Mouse (Mus musculus) layer of hippocampus, postnatal 25 days (tissue): ENCODE measurements around the gene Cacna2d3. TPM values are rescaled to one million over a fixed set of nuclear protein-coding genes. Genes with fewer than 3 reads are reported as not detected.

Source experiments
- DNase-seq, 2 experiments: peaks; one replicate each; pipeline ENCODE4 v3.0.0; 2022; ENCODE audit warnings: mixed read lengths in 2 of 2, low spot score in 1 of 2; ENCODE audit errors: extremely low spot score in 1 of 2
- total RNA-seq, 2 experiments: library from RNA; stranded (reverse); gene quantifications; 2 replicates each; pipeline ENCODE4 v1.2.3; 2021

Gene Cacna2d3
- total RNA-seq, 2 experiments from 2014 or later: 98.0 to 104 TPM

DNA sequence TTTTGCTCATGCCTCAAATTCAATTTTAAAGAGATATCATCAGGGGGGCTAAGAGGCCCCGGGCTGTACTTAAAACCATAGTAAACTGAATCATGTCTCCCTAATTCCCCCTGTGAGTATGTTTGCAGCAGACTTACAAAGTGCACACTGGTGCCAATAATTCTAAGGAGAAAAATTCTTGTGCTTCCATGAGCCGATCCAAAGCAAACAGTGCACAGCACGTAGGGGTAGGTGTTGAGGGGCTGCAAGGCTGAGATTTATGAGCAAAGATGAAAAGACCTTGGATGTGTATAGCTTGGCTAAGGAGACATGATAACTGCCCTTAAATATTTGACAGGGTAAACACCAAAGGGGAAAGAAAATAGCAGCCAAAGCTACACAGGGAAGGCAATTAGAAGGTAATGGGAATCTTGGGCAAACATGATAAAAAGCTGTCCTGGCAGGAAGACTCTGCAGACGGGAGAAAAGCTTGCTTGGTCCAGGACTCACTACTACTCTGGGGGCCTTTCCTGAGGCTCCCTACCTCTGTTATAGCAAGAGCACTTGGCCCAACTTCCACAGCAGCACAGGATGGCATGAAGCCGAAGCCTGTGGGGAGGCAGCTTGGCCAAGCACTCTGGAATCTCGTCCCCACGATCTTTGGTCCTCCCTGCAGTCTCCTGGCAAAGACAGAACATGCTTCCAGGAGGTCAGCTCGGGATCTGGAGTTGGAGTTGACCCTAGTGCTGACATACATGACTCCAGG, 222.9 kb downstream of the Cacna2d3 start:
- no peak for DNase-seq

DNA sequence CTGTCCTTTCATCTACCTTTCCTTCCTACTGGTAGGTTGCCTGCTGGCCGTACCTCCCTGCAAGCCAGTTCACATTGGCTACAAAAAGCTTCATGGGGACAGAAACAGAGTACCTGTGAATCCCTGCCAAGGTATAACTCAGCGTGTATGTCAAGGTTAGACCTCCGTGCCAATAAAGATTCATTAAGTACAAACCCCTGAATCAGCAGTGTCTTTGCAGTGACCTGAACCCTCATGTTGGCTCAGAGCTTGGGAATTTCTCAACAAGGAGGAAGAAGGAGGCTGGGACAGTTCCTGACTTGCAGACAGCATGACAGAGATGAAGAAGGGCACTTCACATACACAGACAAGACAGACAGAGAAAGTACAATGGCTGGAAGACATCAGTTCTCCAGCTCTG, 225.1 kb downstream of the Cacna2d3 start:
- no peak for DNase-seq

DNA sequence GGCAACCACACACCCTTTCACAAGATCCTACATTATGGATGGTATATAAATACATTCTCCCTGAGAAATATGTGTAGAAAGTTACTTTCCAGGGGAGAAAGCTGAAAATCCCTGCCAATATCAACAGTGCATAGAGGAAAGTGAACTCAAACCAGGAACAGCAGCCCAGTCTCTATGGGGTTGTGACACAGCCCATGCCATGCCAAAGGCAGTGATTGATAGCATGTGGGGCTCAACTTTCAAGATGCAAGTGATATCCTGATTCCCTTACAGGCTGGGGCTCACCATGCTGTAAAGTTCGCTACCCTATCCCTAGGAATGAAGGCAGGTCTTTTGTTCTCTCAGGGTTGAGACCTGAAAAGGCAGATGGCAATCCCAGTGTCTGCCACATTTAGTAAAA, 229.9 kb downstream of the Cacna2d3 start:
- DNase-seq: no peak

DNA sequence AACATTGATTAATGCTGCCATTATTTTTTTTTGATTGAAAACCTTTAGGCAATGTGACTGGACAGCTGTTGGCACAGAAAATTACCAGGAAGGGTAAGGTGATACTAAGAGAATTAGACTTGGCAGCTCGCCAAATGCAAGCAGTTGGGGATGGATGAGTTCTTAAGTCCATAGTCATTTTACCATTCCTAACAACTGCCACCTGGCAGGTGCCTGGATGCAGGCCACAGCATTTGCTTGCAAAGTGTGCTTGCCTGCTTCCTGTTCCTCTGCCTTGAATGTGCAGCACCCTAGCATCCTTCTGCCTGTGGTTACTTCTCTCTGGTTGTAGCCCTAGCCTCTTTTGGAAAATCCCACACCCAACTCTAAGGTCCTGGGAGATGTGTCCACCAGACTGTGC, 236.2 kb downstream of the Cacna2d3 start:
- no peak for DNase-seq

DNA sequence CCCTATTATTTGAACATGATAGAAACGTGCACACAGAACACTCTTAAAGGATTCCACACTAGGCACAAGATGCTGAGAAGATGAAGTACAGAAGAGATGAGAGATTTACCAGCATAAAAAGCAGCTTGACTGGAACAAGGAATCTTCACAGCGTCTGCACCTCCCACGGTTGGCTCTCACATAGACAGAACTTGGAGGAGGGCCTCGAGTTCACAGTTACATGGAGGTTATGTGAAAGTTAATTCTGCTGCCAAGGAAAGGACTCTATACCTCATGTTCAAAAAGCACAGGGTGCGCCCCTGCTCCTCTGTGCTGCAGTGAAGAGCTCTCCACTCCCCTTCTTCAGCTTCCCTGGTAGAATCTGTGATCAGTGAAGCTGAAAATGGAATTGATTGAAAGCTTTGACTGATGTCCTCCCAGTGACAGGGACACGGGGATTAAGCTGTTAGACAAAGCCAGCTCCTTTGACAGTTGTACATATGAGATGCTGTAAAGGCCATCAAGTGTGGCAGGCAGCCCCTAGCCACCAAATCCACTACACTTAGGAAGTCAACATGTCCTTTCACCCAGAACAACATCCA, 243.2 kb downstream of the Cacna2d3 start:
- no peak for DNase-seq

DNA sequence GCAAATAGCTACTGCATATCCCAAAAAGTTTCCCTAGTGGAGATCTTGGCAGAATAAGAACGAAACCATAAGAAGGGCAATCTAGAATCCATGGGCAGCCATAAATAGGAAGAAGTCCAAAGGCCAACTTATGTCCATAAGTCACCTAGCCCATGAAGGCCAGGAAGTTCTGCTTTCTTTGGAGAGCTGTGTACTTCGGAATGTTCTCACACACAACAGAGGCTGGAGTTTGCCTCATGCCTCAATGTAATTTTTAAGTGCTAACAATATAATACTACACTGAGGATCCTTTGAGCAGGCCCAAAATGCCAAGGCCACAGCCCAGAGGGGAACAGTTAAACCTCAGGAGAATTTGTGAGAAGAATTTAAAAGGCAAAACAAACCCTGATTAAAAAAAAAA, 257.4 kb downstream of the Cacna2d3 start:
- DNase-seq: no peak

DNA sequence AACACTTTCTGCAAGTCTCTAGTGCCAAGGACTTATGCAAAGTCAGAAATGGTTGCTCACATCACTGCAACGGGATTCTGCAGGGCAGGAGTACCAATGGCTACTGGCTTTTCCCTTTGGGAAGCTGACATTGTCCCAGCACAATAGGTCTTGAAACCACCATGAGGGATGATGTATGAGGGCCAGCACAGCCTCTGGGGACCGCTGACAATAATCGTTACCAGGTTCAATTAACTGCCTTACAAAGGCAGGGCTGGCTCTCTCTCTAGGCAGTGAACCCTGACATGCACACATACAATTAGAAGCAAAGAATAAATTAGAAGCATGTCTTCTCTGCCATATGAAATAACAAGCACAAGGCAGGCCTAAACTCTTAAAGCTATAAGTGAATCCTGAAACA, 272.5 kb downstream of the Cacna2d3 start:
- no peak for DNase-seq

DNA sequence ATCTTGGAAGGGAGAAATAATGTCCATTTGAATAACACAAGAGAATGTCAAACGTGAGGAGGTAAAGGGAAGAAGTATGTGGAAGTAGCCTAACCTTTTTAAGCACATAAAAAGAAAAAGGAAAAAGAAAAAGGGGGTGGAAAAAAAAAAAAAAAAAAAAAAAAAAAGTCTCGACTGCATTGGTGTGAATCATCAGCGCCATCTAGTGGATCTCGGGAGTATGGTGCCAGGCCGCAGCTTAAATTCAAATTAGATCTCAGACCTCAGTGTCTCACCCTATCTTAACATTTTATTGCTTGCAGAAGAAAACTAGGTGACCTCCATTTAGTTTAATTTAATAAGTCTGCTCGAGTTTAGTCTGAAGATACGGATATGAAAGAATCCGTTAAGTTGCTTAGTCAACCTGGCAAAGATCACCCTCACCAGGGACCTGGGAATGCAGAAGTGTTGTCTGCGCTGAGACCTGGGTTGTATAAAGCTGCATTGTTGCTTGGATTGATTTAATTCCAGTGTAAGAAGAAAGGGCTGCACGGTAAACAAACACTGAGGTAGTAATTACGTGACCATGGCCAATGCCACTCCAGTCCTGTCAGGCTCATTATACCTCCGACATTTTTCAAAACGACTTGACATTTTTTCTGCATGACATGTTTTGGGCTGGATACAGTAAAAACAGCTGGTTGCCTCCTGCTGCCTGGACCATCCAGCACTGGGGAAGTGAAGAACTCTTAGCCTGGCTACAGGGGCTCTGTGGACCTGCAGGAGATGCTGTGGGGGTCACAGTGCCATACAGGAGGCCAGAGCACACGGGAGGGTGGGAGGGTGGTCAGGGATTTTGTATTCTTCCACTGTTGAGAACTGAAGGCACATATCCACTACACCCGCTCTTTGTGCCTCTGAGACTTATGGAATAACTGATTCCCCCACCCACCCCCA, 278.3 kb downstream of the Cacna2d3 start:
- DNase-seq: peak; percentile 45 to 77

DNA sequence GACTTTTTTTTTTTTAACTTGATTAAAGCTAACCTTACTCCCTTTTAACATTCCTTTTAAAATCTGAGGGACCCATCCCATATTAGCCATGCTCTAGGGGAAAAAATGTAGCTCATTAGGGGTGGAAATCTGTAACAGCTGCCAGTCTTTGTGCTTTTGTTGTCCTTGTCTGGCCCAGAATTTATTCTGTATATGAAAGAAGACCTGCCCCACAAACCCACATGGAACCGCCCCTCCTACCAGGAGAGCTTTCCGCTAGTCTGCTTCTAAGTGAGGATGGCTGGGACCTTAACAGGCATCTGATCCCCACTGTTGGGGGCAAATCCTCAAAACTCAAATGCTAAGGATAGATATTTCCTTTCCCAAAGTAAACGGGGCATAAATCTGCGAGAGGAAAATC, 279.2 kb downstream of the Cacna2d3 start:
- no peak for DNase-seq

DNA sequence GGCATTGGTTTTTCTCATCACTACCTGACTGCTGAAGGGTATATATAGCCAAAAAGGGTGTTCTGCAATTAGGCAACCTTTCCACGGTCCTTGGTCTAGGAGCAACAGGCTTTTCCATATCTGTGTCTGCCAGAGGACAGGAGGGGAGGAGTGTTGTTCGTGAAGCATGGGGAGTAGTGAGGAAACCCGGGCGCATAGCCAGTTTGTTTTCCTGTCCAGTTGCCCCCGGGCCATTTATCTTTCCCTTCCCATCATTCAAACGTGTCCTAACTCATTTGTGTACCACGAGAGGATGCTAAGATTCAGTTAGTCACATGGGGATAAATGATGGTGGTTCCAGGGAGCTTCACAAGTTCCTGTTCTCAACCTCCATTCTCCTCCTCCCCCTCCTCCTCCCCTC, 283.0 kb downstream of the Cacna2d3 start:
- DNase-seq: no peak

DNA sequence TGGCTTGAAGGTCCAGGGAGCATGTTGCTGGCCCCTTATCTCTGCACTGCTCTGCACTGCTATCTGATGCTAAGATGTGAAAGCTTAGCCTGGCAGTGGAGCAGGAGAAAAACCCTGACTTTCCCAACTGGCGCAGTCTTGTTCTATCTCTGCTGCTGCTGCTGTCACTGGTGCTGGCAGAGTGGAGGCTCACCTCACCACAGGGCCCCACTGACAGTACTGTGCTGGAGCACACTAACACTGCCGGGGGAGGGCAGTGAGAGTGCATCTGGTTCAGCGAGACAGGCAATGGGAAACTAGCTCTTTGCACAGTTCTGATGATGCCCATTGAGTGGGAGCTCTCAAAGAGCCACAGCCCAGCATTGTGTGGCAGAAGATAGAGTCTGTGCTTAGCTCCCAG, 283.4 kb downstream of the Cacna2d3 start:
- DNase-seq: no peak

DNA sequence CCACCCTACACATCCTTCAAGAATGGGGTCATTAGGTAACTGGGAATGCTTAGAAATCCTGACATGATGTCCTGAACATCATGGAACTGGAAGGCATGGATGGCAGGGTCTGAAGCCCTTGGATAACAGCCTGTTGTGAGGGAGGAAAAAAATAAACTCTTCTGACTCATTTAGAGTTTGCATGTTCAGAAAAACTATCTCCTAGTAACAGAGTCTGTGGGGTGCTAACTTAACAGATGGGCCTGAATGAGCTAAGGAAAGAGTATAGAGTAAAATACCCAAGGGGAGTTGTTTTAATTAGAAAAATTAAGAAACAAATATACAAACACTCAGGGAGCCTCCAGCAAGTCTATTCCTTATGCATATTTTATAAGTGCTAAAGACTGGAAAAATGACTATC, 286.5 kb downstream of the Cacna2d3 start:
- DNase-seq: no peak

DNA sequence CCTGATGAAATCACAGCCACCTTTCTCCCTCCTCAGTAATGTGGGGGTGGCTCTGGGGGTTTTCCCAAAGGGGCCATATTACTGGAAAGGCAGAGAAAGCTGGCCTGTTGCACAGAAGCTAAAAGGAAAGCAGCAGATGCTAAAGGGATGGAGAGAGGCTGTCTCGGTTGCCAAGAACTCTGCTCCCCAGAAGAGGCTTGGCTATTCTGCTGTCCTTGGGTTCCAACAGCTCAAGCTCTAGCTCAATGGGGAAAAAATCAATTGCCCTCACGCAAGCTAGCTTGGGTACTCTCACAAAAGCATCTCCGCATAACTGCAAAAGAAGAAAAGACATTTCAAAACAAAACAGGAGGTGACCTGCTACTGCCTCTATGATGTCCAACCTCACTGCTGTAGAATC, 287.9 kb downstream of the Cacna2d3 start:
- DNase-seq: no peak

DNA sequence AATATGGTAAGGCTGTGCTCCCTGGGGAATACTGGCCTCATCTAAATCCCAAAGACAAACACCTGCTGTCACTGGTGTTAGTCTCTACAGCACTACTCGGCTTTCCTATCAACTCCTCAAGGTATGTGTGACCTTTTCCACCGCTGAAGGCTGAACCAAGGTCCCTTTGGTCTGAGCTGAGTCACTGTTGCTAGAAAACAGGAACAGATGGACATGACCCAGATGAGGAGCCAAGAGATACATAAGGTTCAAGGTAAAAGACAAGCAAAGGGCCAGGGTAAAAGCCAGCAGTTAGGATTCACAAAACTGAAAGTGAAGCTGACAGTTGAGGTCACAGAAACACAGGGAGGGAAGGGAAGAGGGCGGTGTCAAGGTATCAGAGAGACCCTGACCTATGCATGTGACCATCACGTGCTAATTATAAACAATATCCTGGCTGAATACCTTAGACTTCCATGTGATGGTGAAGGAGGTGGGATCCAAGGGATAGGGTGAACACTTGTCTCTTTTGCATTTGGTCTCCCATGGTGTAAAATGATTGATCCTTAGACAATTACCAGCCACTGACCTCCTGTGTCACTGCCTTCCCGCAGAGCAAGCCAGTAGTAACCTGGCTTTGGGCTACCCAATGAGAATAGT, 288.5 kb downstream of the Cacna2d3 start:
- DNase-seq: no peak

DNA sequence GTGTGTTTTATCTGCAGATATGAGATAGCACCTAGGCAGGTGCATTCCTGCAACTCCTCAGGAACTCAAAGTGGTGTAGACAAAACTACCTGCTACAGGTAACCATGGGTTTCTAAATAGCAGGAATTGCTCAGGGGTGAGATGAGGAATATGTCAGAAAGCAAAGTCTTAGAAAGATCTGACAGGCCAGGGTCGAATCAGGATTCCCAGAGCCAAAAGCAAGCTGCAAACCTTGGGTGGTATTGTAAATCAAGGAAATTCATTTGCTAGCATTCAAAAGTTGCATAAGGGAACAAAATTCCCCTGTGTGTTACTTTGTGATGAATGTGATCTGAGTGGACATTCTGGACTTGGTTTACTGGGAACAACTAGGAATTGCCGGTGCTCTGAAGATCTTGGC, 291.9 kb downstream of the Cacna2d3 start:
- no peak for DNase-seq

DNA sequence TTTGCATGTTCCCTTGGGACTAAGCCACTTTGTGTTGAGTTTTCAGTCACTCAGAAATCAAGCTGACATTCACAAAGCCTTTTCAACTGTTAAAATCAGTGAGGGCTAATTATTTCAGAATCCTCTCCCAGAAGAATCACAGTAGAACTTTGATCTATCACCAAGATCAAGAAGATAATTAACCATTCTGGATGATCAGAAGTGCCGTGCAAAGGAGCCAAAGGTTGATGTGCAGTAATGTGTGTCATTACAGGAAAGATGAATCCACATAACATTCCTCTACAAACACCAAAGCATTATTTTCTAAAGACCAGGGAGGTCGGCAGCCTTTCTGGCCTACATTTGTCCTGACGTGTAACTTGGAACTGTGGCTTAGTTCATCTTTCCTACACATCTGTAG, 296.0 kb downstream of the Cacna2d3 start:
- DNase-seq: no peak

DNA sequence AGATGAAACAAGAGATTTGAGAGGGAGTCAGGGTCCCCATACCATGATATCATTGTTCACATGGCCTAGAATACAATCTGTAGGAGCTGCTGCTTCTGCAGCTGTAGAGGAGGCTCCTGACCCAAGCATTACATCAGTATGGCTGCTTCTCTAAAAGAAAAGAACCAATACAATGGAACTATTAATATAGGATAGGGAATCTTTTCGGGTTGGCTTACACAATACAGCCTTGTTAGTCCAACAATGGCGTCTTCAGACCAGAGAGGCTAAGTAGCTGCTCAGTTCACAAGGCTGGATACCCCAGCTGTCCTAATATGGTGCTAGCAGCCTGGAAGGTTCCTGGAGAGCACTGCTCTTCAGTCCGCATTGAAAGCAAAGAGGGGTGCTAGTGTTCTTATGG, 296.5 kb downstream of the Cacna2d3 start:
- DNase-seq: no peak

DNA sequence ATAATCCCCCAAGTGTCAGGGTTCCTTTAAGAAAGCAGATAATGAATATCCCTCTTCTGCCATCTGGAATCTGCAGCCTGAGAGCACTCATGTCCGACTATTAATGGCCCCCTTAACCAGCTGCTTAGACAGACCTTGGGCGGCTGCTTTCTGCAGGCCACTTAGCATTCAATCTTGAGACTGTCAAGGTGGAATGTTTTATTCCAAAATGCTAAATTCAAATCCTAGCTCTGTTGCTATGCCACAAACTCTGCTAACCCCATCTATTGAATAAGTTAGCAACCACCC, 315.8 kb downstream of the Cacna2d3 start:
- no peak for DNase-seq

DNA sequence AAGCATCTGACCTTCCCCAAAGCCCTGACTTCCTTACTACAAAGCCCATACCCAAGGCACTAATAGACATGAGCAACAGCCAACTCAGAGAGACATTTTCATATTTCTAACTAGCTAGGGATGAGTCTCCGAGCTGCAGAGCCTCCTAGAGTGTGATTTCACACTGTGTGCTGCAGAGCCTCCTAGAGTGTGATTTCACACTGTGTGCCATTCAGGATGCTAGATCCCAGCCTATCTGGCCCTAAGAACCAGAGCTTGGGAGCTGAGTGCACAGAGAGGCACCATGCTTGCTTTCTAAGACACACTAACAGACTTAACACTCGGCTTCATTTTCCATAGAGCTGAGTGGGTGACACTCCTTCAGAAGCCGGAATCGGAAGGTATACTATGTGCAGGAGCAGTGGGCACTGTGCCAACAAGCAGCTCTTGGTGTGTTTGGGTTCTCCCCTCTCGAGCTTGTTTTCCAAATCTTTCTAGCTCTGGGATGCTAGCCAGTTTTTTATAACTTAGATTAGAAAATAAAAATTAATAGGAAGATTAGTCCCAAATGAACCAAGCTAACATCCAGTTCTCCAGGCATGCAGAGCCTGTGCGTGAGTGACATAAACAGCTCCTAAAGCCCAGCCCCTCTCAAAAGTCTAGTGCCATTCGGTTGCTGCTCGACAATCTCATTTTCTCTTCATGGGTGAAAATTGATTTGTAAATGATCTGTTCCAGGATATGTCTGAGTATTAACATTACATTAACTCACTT, 316.4 kb downstream of the Cacna2d3 start:
- DNase-seq: no peak
